Mouse (Mus musculus): ENCODE measurements around the gene Gpr37l1. TPM values are rescaled to one million over a fixed set of nuclear protein-coding genes. Genes with fewer than 3 reads are reported as not detected.

The Gpr37l1 gene
- polyA plus RNA-seq, 1 experiment from 2014 or later = not detected

DNA sequence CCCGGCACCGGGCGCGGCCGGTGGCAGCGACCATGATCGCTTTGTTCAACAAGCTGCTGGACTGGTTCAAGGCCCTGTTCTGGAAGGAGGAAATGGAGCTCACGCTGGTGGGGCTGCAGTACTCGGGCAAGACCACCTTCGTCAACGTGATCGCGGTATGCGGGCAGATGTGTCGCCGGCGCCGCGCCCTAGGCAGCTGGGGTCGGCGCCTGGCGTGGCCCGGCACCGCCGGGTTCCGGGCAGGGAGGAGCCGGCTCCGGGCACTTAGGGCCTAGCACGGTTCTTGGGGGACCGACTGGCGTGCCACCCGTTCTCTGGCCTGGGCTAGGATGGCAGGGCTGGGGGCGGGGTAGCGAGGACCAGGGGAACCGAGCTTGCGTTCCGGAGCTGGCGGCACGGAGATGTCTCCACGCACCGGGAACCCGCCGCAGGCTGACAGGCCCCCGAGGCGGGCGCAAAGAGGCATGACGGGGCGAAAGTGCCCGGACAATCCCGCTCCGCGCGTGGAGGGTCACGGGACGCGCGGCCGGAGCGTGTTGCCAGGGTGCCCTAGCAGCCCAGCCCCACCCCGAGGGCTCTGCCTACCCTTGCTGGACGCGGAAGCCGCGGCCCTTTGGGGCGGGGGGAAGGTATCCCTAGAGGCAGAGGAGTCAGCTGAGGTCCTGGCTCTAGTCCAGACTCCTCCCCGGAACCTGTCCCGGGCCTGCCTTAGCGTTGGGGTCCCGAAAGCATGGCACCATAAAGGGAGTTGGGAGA, 20.4 kb downstream of the Gpr37l1 start:
- under 1% methylated on average over 69 of the region's 69 CpGs for WGBS (ENCODE audit: insufficient replicate concordance)

DNA sequence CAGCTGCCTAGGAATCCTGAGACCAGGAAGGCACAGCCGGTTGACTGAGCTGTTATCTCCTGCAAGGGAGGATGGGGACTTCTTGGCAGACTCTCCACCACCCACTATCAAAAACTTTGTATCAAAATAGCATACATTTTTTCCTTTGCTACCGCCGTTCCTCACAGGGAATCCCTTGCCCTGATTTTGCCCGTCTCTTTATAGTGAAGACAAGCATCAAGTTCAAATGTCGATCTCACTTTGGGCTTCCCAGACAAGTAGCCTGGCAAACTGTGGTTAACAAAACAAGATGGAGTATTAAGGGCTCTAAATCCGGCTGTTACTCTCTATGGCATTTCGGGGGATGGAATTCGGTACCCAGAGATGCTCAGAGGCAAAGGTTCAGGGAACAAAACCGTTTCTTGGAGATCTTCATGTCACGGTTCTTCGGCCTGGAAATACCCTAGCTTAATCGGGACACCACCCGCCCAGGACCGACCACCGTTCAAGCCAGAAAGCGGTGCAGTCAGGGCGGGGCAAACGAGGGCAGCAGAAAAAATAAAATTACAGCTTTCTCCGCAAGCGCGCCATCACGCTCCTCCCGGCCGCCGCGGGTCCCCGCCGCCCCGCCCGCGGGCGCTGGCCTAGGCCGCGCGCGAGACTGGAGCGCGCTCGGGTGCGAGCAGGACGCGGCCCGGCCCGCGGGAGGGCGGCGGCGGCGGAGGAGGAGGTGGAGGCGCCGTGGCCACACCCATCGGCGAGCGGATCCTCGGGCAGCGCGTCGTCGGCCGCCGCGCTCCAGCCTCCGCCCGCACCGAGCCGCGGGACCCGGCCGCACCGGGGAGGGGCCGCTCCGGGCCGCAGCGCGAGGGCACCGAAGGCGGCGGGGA, 21.2 kb downstream of the Gpr37l1 start, which contains the start of gene Arl8a:
Arl8a (plus strand) TSS at position 748 of the 869 bp plus-strand sequence.
- Histone ChIP-seq H3K9me3 (replicated peaks) (no peaks in the 10 kb centered on the region), H3K4me3 (replicated peaks) (peak within 1 kb of the TSS; percentile 84), H3K27ac (peak within 1 kb of the TSS; percentile 77), H3K27me3 (no peaks in the 10 kb centered on the region), H3K36me3 (peaks cover 18% of the 10 kb centered on the region), H3K9ac (peak within 1 kb of the TSS; percentile 90), H3K4me2 (peak within 1 kb of the TSS; percentile 100), H3K4me1 (replicated peaks) (peaks cover 28% of the 10 kb centered on the region)
- peak; percentile 80 for DNase-seq
- WGBS (ENCODE audit: insufficient replicate concordance) = 1% methylated on average over 78 of the region's 78 CpGs
- ATAC-seq (ENCODE audit: low read depth) = peak; percentile 93

More for the DNA sequence above, 20.4 kb downstream of the Gpr37l1 start:
- peak; percentile 70 for ATAC-seq (ENCODE audit: low read depth)
- H3K27ac ChIP-seq = peak overlapping the region; percentile 77
- peak overlapping the region; percentile 84 for H3K4me3 ChIP-seq (replicated peaks)
- H3K9ac ChIP-seq = peak overlapping the region; percentile 90
- peak overlapping the region; percentile 100 for H3K4me2 ChIP-seq
- H3K36me3 ChIP-seq = peaks cover 13% of the 10 kb centered on the region
- no peaks in the 10 kb centered on the region for H3K27me3 ChIP-seq
- H3K9me3 ChIP-seq (replicated peaks) = no peaks in the 10 kb centered on the region
- H3K4me1 ChIP-seq (replicated peaks) = peaks cover 28% of the 10 kb centered on the region
- DNase-seq = peak; percentile 59

DNA sequence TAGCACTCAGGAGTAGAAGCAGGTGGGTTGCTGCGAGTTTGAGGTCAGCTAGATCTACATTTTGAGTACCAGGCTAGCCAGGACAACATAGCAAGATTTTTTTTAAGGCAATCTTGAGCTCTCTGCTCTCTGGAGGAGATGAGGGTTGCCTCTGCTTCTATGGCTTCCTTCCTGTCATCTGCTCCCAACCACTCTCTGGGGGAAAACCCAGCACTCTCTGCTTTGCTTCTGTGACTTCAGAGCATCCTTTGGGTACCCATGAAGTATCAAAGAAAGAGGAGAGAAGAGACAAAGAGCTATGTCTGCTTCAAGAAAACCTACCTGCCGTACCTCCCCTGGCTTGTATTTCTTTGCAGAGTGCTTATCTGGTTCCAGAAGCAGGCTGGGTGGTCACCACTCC, 23.5 kb downstream of the Gpr37l1 start:
- Histone ChIP-seq H3K36me3 (peaks cover 30% of the 10 kb centered on the region), H3K4me1 (replicated peaks) (peaks cover 27% of the 10 kb centered on the region), H3K9ac (no peak overlapping the region), H3K9me3 (replicated peaks) (no peaks in the 10 kb centered on the region), H3K4me2 (no peak overlapping the region), H3K27ac (no peak overlapping the region), H3K27me3 (no peaks in the 10 kb centered on the region), H3K4me3 (replicated peaks) (no peak overlapping the region)
- ATAC-seq (ENCODE audit: low read depth) = no peak
- 77% methylated on average over 2 of the region's 2 CpGs for WGBS (ENCODE audit: insufficient replicate concordance)
- DNase-seq = no peak

DNA sequence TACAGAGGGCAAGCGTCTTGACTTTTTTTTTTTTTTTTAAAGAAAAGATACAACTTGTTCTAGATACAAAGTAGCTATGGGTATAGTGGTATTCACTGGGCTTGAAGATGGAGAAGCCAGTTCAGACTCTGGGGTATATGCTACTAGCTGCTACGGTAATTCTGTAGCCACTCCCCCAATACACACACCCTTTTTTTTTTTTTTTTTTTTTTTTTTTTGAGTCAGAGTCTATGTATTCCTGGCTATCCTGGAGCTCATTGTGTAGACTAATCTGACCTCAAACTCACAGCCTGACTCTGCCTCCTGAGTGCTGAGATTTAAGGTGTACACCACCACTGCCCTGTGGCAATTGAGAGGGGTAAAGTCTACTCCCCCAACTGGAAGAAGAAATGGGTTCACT, 25.0 kb downstream of the Gpr37l1 start:
- WGBS (ENCODE audit: insufficient replicate concordance) = 71% methylated on average over 2 of the region's 2 CpGs
- ATAC-seq (ENCODE audit: low read depth) = no peak
- Histone ChIP-seq H3K4me1 (replicated peaks) (peaks cover 14% of the 10 kb centered on the region), H3K4me3 (replicated peaks) (no peak overlapping the region), H3K4me2 (no peak overlapping the region), H3K9me3 (replicated peaks) (no peaks in the 10 kb centered on the region), H3K27me3 (no peaks in the 10 kb centered on the region), H3K27ac (no peak overlapping the region), H3K9ac (no peak overlapping the region), H3K36me3 (peaks cover 34% of the 10 kb centered on the region)
- DNase-seq = no peak

DNA sequence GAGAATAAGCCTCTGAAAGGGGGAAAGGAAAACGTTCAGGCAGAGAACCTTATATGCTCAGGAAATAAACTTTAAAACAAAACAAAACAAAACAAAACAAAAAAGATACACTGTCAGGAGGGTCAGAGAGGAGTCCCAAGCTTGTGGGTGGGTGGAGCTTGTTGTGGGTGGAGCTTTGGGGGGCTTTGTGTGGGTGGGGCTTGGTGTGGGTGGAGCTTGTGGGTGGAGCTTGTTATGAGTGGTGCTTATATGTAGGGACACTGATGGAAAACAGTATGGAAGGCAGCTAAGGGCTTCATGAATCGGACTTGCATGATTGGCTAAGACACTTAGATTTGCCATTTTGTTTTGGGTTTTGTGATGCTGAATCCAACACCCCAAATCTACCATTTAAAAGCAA, 27.6 kb downstream of the Gpr37l1 start:
- no peaks in the 10 kb centered on the region for H3K27me3 ChIP-seq
- H3K36me3 ChIP-seq = peaks cover 40% of the 10 kb centered on the region
- no peak overlapping the region for H3K27ac ChIP-seq
- no peak for ATAC-seq (ENCODE audit: low read depth)
- no peak overlapping the region for H3K4me3 ChIP-seq (replicated peaks)
- no peaks in the 10 kb centered on the region for H3K9me3 ChIP-seq (replicated peaks)
- no peak for DNase-seq
- H3K4me2 ChIP-seq = no peak overlapping the region
- 67% methylated on average over 2 of the region's 2 CpGs for WGBS (ENCODE audit: insufficient replicate concordance)
- H3K9ac ChIP-seq = no peak overlapping the region
- peaks cover 11% of the 10 kb centered on the region for H3K4me1 ChIP-seq (replicated peaks)

DNA sequence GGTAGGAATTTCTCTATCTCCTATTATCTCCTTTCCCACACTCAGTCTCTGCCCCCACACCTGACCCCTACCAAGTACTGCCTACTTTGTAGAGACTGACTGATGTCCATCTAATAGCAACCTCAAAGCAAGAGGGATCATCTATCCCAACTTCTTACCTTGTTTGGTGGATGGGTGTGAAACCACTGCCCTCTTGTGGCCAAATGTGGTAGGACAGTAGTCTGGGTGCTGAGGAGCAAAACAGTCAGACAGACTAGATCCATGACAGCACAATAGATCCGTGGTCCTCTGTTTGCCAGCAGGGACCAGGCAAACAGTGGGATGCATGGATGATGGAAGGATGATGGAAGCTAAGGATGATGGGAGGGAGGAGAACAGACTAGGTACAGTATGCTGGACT, 31.0 kb downstream of the Gpr37l1 start:
- Histone ChIP-seq H3K4me1 (replicated peaks) (peaks cover 45% of the 10 kb centered on the region), H3K36me3 (peaks cover 22% of the 10 kb centered on the region), H3K27ac (no peak overlapping the region), H3K4me3 (replicated peaks) (no peak overlapping the region), H3K27me3 (no peaks in the 10 kb centered on the region), H3K9me3 (replicated peaks) (no peaks in the 10 kb centered on the region), H3K9ac (no peak overlapping the region), H3K4me2 (no peak overlapping the region)
- ATAC-seq (ENCODE audit: low read depth) (no peak), DNase-seq (peak; percentile 66)
- 14% methylated on average over 1 of the region's 1 CpGs for WGBS (ENCODE audit: insufficient replicate concordance)

DNA sequence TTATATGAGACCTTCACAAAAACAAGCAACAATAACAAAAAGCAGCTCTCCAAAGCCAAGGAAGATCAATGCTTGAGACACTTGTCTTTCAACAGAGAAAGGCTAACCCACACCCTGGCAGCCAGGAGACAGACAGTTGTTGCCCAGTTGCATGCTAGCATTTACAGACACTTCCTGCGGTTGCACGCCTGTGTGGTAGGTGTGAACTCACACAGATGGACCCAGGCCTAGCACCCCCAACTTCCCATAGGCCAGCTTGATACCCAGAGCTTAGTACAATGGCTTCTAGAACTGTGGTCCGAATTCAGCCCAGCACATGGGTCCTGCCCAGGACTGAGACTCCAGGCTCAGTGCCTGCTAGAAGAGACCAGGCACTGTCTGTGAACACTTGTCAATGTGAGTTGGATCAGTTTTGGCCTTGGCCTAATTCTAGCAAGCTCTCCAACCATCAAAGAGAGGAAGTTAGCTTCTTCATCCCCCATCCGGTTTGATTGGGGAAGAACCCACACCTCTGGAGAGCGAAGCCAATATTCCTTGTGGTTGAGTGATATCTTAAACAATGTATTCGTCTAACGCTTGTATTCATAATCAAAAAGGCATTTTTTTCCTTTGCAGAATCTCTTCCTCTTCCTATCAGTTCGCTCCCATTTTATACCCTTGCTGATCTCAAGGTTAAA, 32.2 kb downstream of the Gpr37l1 start:
- no peaks in the 10 kb centered on the region for H3K9me3 ChIP-seq (replicated peaks)
- no peak overlapping the region for H3K4me3 ChIP-seq (replicated peaks)
- no peak for DNase-seq
- peaks cover 18% of the 10 kb centered on the region for H3K36me3 ChIP-seq
- H3K4me2 ChIP-seq = peak overlapping the region; percentile 61
- H3K27me3 ChIP-seq = no peaks in the 10 kb centered on the region
- 50% methylated on average over 8 of the region's 8 CpGs for WGBS (ENCODE audit: insufficient replicate concordance)
- 0 out of 2 replicates have a peak overlapping the region, but pooled peaks have one; percentile 35 for H3K27ac ChIP-seq
- no peak for ATAC-seq (ENCODE audit: low read depth)
- peaks cover 54% of the 10 kb centered on the region for H3K4me1 ChIP-seq (replicated peaks)
- H3K9ac ChIP-seq = no peak overlapping the region

DNA sequence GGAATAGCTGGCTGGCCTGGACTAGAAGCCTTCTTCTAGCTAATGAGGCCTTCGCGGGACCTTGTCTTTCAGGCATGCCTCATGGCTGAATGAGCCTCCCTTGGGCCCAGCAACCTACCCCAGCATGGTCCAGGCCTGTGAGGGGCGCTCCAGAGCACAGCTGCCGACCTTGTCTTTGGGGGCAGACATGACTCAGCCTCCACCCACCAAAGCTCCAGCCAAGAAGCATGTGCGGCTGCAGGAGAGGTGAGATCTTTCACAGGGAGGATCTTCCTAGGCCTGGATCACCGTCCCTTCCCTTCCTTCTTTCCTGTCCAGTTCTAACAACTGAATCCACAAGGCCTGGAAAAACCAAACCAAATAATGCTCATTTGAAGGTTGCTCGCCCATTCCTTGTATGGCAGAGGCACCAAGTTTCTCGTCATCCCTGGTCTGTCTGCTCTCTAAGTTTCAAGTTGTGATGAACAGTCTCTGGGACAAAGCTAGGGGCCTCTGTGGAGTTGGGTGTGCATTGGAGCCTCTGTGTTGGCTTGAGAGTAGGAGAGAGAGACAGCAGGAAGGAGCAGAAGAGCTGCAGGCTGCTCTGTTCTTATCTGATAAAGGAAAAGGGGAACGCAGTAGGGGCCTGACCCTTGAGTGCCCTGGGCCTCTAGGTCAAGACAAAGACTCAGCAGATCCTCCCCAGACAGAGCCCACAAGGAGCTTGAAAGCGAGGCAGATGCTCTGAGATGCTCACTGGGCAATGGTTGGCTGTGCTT, 33.6 kb downstream of the Gpr37l1 start:
- Histone ChIP-seq H3K9me3 (replicated peaks) (no peaks in the 10 kb centered on the region), H3K27ac (peak overlapping the region; percentile 79), H3K4me3 (replicated peaks) (peak overlapping the region; percentile 45), H3K9ac (peak overlapping the region; percentile 63), H3K36me3 (peaks cover 9% of the 10 kb centered on the region), H3K4me2 (peak overlapping the region; percentile 61), H3K4me1 (replicated peaks) (peaks cover 68% of the 10 kb centered on the region), H3K27me3 (peaks cover 6% of the 10 kb centered on the region; the same call in 1 of the 2 replicates)
- ATAC-seq (ENCODE audit: low read depth) (peak; percentile 25; the same call in 1 of the 2 replicates), DNase-seq (no peak)
- WGBS (ENCODE audit: insufficient replicate concordance) = 20% methylated on average over 10 of the region's 10 CpGs

DNA sequence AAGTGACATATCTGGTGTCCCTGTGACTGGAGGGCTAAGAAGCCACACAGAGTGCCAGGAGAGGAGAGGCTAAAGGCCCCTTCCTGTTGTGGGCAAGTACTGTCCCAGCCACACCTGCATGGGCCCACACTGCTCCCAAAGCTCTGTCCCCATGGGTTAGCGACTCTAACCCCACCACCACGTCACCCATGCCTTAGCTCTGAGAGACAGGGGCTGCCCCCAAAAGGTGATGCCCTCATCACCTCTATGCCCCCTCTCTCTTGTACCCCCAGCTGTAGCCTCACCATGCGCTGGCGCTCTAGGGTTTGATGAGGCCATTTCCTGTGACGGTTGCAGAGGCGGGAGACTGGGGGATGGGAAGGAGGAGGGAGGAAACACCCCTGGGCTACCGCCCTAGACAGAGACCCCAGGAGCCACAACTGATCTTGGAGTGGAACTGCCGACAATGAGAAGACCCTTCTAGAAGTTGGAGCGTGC, 34.5 kb downstream of the Gpr37l1 start:
- peak overlapping the region; percentile 79 for H3K27ac ChIP-seq
- ATAC-seq (ENCODE audit: low read depth) (peak; percentile 56), DNase-seq (peak; percentile 44)
- peaks cover 9% of the 10 kb centered on the region; the same call in 1 of the 2 replicates for H3K27me3 ChIP-seq
- H3K9me3 ChIP-seq (replicated peaks) = no peaks in the 10 kb centered on the region
- H3K4me3 ChIP-seq (replicated peaks) = peak overlapping the region; percentile 45
- peaks cover 68% of the 10 kb centered on the region for H3K4me1 ChIP-seq (replicated peaks)
- peak overlapping the region; percentile 63 for H3K9ac ChIP-seq
- WGBS (ENCODE audit: insufficient replicate concordance) = 17% methylated on average over 9 of the region's 9 CpGs
- peak overlapping the region; percentile 61 for H3K4me2 ChIP-seq
- peaks cover 9% of the 10 kb centered on the region for H3K36me3 ChIP-seq

DNA sequence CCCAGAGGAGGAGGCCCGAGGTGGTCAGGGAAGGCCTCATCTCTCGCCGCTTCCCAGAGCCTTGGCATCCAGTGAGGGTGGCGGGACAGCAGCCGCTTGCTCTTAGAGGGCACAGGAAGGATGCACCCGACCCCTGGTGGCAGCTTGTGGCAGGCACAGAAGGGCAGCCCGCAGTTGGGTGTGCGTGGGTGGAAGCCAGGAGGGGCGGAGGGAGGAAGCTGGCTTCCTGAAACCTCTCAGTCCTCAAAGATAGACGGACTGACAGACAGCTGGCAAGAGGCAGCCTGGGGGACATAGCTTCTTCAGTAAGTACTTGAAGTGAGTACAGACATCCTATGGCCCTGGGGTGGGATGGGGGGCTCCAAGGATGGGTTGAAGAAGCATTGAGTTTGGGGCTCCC, 35.0 kb downstream of the Gpr37l1 start, which contains the start of gene Ptpn7:
Ptpn7 (plus strand) TSS at position 228 of the 400 bp plus-strand sequence.
- 14% methylated on average over 10 of the region's 10 CpGs for WGBS (ENCODE audit: insufficient replicate concordance)
- H3K4me2 ChIP-seq = peak within 1 kb of the TSS; percentile 61
- peaks cover 9% of the 10 kb centered on the region; the same call in 1 of the 2 replicates for H3K27me3 ChIP-seq
- no peaks in the 10 kb centered on the region for H3K9me3 ChIP-seq (replicated peaks)
- ATAC-seq (ENCODE audit: low read depth) = peak; percentile 78
- peaks cover 6% of the 10 kb centered on the region for H3K36me3 ChIP-seq
- peak within 1 kb of the TSS; percentile 63 for H3K9ac ChIP-seq
- H3K4me1 ChIP-seq (replicated peaks) = peaks cover 68% of the 10 kb centered on the region
- peak; percentile 74 for DNase-seq
- H3K27ac ChIP-seq = peak within 1 kb of the TSS; percentile 79
- peak within 1 kb of the TSS; percentile 45 for H3K4me3 ChIP-seq (replicated peaks)

Measured in liver, embryonic 13.5 days (tissue).